Mouse (Mus musculus) adrenal gland, adult 8-10 months (tissue): ENCODE measurements around the gene Tldc2. TPM values are rescaled to one million over a fixed set of nuclear protein-coding genes. Genes with fewer than 3 reads are reported as not detected.

Experiments
- DNase-seq: peaks from one replicate; pipeline ENCODE4 v3.0.0; 2022
- total RNA-seq, 4 experiments: library from RNA; stranded (reverse); gene quantifications; 2 replicates each; pipeline ENCODE4 v1.2.4; 2022

Gene Tldc2
- total RNA-seq: not detected

- no peak for DNase-seq
Observed at GRCm38 (mm10) chr2:157086796-157087195, at the start of gene Tldc2. TSS of gene Tldc2 (plus strand) at chr2:157087055.

- peak; percentile 59 for DNase-seq
Observed at GRCm38 (mm10) chr2:157037303-157037702, 49.6 kb upstream of the Tldc2 start.

- peak; percentile 65 for DNase-seq
Observed at GRCm38 (mm10) chr2:157039900-157040648, 46.8 kb upstream of the Tldc2 start.

GRCm38 (mm10) chr2:157040649-157041046 lies 46.2 kb upstream of the Tldc2 start:
- DNase-seq: no peak

GRCm38 (mm10) chr2:157041421-157041820 lies 45.4 kb upstream of the Tldc2 start:
- DNase-seq: no peak

- no peak for DNase-seq
Observed at GRCm38 (mm10) chr2:157043556-157043955, 43.3 kb upstream of the Tldc2 start.

- no peak for DNase-seq
Observed at GRCm38 (mm10) chr2:157043987-157044386, 42.9 kb upstream of the Tldc2 start.

- no peak for DNase-seq
Observed at GRCm38 (mm10) chr2:157045932-157046331, 40.9 kb upstream of the Tldc2 start.

GRCm38 (mm10) chr2:157046956-157047355 lies 39.9 kb upstream of the Tldc2 start:
- DNase-seq: no peak

GRCm38 (mm10) chr2:157048395-157049181 lies 38.3 kb upstream of the Tldc2 start:
- no peak for DNase-seq

GRCm38 (mm10) chr2:157049831-157050243 lies 37.0 kb upstream of the Tldc2 start:
- no peak for DNase-seq

GRCm38 (mm10) chr2:157052448-157052847 lies 34.4 kb upstream of the Tldc2 start:
- no peak for DNase-seq

GRCm38 (mm10) chr2:157053124-157053523 lies 33.7 kb upstream of the Tldc2 start:
- no peak for DNase-seq

GRCm38 (mm10) chr2:157053787-157054186 lies 33.1 kb upstream of the Tldc2 start:
- no peak for DNase-seq

GRCm38 (mm10) chr2:157054297-157054696 lies 32.6 kb upstream of the Tldc2 start:
- peak; percentile 94 for DNase-seq

- DNase-seq: peak; percentile 63
Observed at GRCm38 (mm10) chr2:157054816-157055215, 32.0 kb upstream of the Tldc2 start.

- no peak for DNase-seq
Observed at GRCm38 (mm10) chr2:157055721-157056120, 31.1 kb upstream of the Tldc2 start.

GRCm38 (mm10) chr2:157057186-157057585 lies 29.7 kb upstream of the Tldc2 start:
- no peak for DNase-seq

GRCm38 (mm10) chr2:157057758-157058157 lies 29.1 kb upstream of the Tldc2 start:
- no peak for DNase-seq

GRCm38 (mm10) chr2:157058342-157058998 lies 28.4 kb upstream of the Tldc2 start:
- no peak for DNase-seq

- no peak for DNase-seq
Observed at GRCm38 (mm10) chr2:157059166-157059565, 27.7 kb upstream of the Tldc2 start.

GRCm38 (mm10) chr2:157060037-157060436 lies 26.8 kb upstream of the Tldc2 start:
- no peak for DNase-seq
